ENCODE assay signal across 12 mouse cellular contexts in genomic region chr16:29687987-29688885, GRCm38 (mm10).
A peak's percentile ranks its signal among the peaks of the same experiment; 100 is the strongest.
DNase-seq lines count a peak whose midpoint lies in the region; ATAC-seq lines count a peak whose summit lies in the region.
"Had no signal": no experiment of that assay in that cellular context is flagged by ENCODE, and none has a peak within 500 bp of the region (broad histone marks: within the 10 kb centered on the region; RNA-seq: fewer than 3 reads in every experiment).

No protein-coding gene starts in this region.

- H3K27me3 ChIP-seq in forebrain, embryonic 10.5 days (ENCODE audit: poor library complexity, severe bottlenecking) = peaks cover 77% of the 10 kb centered on the region
- no peaks in the 10 kb centered on the region for H3K27me3 ChIP-seq in forebrain, embryonic 15.5 days
- H3K27me3 ChIP-seq in embryonic facial prominence, embryonic 14.5 days (replicated peaks; ENCODE audit: control insufficient read depth, insufficient read depth, low read length) = no peaks in the 10 kb centered on the region
- no peaks in the 10 kb centered on the region for H3K27me3 ChIP-seq in hindbrain, embryonic 16.5 days (replicated peaks; ENCODE audit: control insufficient read depth, insufficient read depth, low read length)
- H3K27me3 ChIP-seq in neural tube, embryonic 15.5 days (replicated peaks) = peaks cover 7% of the 10 kb centered on the region

- no peak overlapping the region for H3K4me2 ChIP-seq in forebrain, embryonic 15.5 days (replicated peaks)
- no peak overlapping the region for H3K4me2 ChIP-seq in embryonic facial prominence, embryonic 14.5 days (ENCODE audit: low read depth, low read length)
- no peak overlapping the region for H3K4me2 ChIP-seq in hindbrain, embryonic 16.5 days (ENCODE audit: low read length)
- H3K4me2 ChIP-seq in neural tube, embryonic 15.5 days = no peak overlapping the region
- H3K4me2 ChIP-seq: liver, embryonic 11.5 days had no signal

- no peaks in the 10 kb centered on the region for H3K36me3 ChIP-seq in forebrain, embryonic 10.5 days (replicated peaks)
- no peaks in the 10 kb centered on the region for H3K36me3 ChIP-seq in forebrain, embryonic 15.5 days
- H3K36me3 ChIP-seq in embryonic facial prominence, embryonic 14.5 days (ENCODE audit: control insufficient read depth, insufficient read depth, low read length) = no peaks in the 10 kb centered on the region
- H3K36me3 ChIP-seq in hindbrain, embryonic 16.5 days (ENCODE audit: control insufficient read depth, insufficient read depth, low read length) = no peaks in the 10 kb centered on the region
- no peaks in the 10 kb centered on the region for H3K36me3 ChIP-seq in neural tube, embryonic 15.5 days

- peak; percentile 39 for DNase-seq in forebrain, embryonic 10.5 days (ENCODE audit: extremely low spot score, low spot score)
- DNase-seq in embryonic facial prominence, embryonic 14.5 days (ENCODE audit: low spot score) = no peak
- DNase-seq in Muller cell, postnatal 12 days (ENCODE audit: inconsistent ontology term) = no peak
- DNase-seq in heart, postnatal 25 days (ENCODE audit: low spot score) = no peak
- DNase-seq: cerebellum, adult 11-12 months; gastrocnemius, postnatal 25 days; kidney, adult 11 months had no signal

- no peak overlapping the region for H3K9ac ChIP-seq in forebrain, embryonic 15.5 days (replicated peaks)
- H3K9ac ChIP-seq in embryonic facial prominence, embryonic 14.5 days (ENCODE audit: low read depth, low read length) = no peak overlapping the region
- no peak overlapping the region for H3K9ac ChIP-seq in hindbrain, embryonic 16.5 days (ENCODE audit: low read depth, low read length)
- H3K9ac ChIP-seq in neural tube, embryonic 15.5 days (replicated peaks) = no peak overlapping the region

- intact Hi-C loops in heart, postnatal 25 days (cut with DNase I) = no loop called here

- H3K4me3 ChIP-seq in forebrain, embryonic 10.5 days = no peak overlapping the region
- no peak overlapping the region for H3K4me3 ChIP-seq in forebrain, embryonic 15.5 days
- H3K4me3 ChIP-seq in embryonic facial prominence, embryonic 14.5 days (ENCODE audit: low read depth, low read length) = no peak overlapping the region
- H3K4me3 ChIP-seq in hindbrain, embryonic 16.5 days (ENCODE audit: low read length) = no peak overlapping the region
- no peak overlapping the region for H3K4me3 ChIP-seq in neural tube, embryonic 15.5 days (replicated peaks)

- no peaks in the 10 kb centered on the region for H3K9me3 ChIP-seq in forebrain, embryonic 10.5 days
- no peaks in the 10 kb centered on the region for H3K9me3 ChIP-seq in forebrain, embryonic 15.5 days
- H3K9me3 ChIP-seq in embryonic facial prominence, embryonic 14.5 days (ENCODE audit: control insufficient read depth, low read length) = no peaks in the 10 kb centered on the region
- H3K9me3 ChIP-seq in hindbrain, embryonic 16.5 days (ENCODE audit: control insufficient read depth, low read length) = no peaks in the 10 kb centered on the region
- H3K9me3 ChIP-seq in neural tube, embryonic 15.5 days (replicated peaks) = no peaks in the 10 kb centered on the region

- H3K4me1 ChIP-seq in forebrain, embryonic 10.5 days = peaks cover 56% of the 10 kb centered on the region
- H3K4me1 ChIP-seq in forebrain, embryonic 15.5 days = peaks cover 21% of the 10 kb centered on the region
- peaks cover 7% of the 10 kb centered on the region; the same call in 1 of the 2 replicates for H3K4me1 ChIP-seq in embryonic facial prominence, embryonic 14.5 days (ENCODE audit: control insufficient read depth, insufficient read depth, low read length)
- H3K4me1 ChIP-seq in hindbrain, embryonic 16.5 days (ENCODE audit: control insufficient read depth, insufficient read depth, low read depth, low read length) = peaks cover 8% of the 10 kb centered on the region
- H3K4me1 ChIP-seq in neural tube, embryonic 15.5 days = peaks cover 24% of the 10 kb centered on the region

- H3K27ac ChIP-seq in forebrain, embryonic 10.5 days = peak overlapping the region; percentile 4; the same call in 1 of the 2 replicates
- H3K27ac ChIP-seq in forebrain, embryonic 15.5 days (replicated peaks) = no peak overlapping the region
- no peak overlapping the region for H3K27ac ChIP-seq in embryonic facial prominence, embryonic 14.5 days (replicated peaks; ENCODE audit: low read depth, low read length)
- no peak overlapping the region; the same call in 1 of the 2 replicates for H3K27ac ChIP-seq in hindbrain, embryonic 16.5 days (ENCODE audit: low read depth, low read length)
- H3K27ac ChIP-seq in neural tube, embryonic 15.5 days (replicated peaks) = no peak overlapping the region

- WGBS in forebrain, embryonic 10.5 days = 36% methylated on average over 17 of the region's 17 CpGs
- 23% methylated on average over 17 of the region's 17 CpGs for WGBS in forebrain, embryonic 15.5 days
- WGBS in embryonic facial prominence, embryonic 14.5 days = 66% methylated on average over 17 of the region's 17 CpGs
- WGBS in hindbrain, embryonic 16.5 days = 38% methylated on average over 17 of the region's 17 CpGs
- 21% methylated on average over 17 of the region's 17 CpGs for WGBS in neural tube, embryonic 15.5 days

- no peak for ATAC-seq in forebrain, embryonic 15.5 days (replicated peaks)
- peak; percentile 23; the same call in 1 of the 2 replicates for ATAC-seq in embryonic facial prominence, embryonic 14.5 days (ENCODE audit: low read depth)
- peak; percentile 62 for ATAC-seq in hindbrain, embryonic 16.5 days
- peak; percentile 62; the same call in 1 of the 2 replicates for ATAC-seq in neural tube, embryonic 15.5 days (ENCODE audit: low FRiP score)
- ATAC-seq in inflammation-experienced regulatory T-cells, adult 6 months = no peak

Comparison
In these comparisons a context has a peak if more than half of its experiments do, and no peak if none do; other contexts are left out.
1. ATAC-seq: peak in embryonic facial prominence, embryonic 14.5 days (single experiment), hindbrain, embryonic 16.5 days (single experiment) and neural tube, embryonic 15.5 days (single experiment); none in forebrain, embryonic 15.5 days (single experiment) and inflammation-experienced regulatory T-cells, adult 6 months (single experiment).